Mouse (Mus musculus) ES-Bruce4 (cell line): ENCODE measurements at regions not wholly inside any gene's neighbourhood (a gene's known extent, or its start where the extent isn't known, plus 50 kb on each side); places are given as distances from the start of the nearest gene placed in this dataset.

ENCODE experiments used
- EP300 ChIP-seq: IDR thresholded peaks from 2 replicates; pipeline ENCODE4 v1.6.1; 2011; ENCODE audit warnings: low read depth, low read length; ENCODE audit not compliant: insufficient read depth
- POLR2A ChIP-seq: IDR thresholded peaks from one replicate; pipeline ENCODE4 v1.8.1; 2011; ENCODE audit warnings: low read length; ENCODE audit not compliant: insufficient read depth

DNA sequence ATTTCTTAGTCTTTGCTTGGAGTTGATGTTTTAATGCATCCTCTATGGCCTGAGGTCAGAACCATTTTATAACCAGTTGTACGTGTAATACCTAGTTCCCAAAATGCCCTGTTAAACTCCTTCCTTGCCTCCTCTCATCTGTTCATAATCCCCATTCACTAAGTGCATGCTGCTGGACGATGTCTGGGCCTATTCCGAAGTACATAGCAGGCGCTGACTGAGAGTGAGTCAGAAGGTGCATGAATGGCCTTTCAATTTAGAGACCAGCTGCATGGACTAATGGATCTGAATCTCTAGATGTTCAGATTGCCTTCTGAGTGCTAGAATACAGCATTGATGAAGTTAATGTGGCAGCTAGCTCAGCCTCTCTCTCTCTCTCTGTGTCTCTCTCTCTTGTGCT, 66.3 kb upstream of the Igsf9b start:
- TF ChIP-seq EP300 (no peak), POLR2A (no peak)
